24 mouse cellular contexts compared by ENCODE assay signal in the genomic region with DNA sequence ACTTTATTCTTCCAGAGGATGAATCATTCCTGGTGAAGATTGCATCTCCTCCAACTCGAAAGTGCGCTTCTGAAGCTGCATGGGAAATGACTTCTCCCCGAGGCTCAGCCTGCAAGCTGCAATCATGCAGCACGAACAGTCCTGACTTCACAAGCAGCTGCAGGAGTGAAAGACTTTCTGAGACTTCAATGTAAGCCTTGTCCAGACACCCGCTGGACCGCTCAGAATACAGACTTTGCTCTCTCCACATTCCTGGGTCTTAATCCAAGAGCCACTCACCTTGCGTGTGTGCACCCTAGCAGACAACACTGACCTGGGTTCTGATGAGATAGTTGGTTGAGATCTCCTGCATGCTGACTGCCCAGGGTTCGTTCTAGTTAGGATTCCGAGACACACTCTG. TPM values are rescaled to one million over a fixed set of nuclear protein-coding genes. Genes with fewer than 3 reads are reported as not detected.
DNase-seq lines count a peak whose midpoint lies in the region; ATAC-seq lines count a peak whose summit lies in the region.
"Had no signal": no experiment of that assay in that cellular context is flagged by ENCODE, and none has a peak within 500 bp of the region (broad histone marks: within the 10 kb centered on the region; RNA-seq: fewer than 3 reads in every experiment).

No protein-coding gene starts in this region.

- no peak for DNase-seq in embryonic facial prominence, embryonic 10.5 days (ENCODE audit: low spot score)
- peak; percentile 27 for DNase-seq in neural tube, embryonic 10.5 days (ENCODE audit: extremely low spot score, low spot score)
- DNase-seq in limb, embryonic 10.5 days (ENCODE audit: low spot score) = peak; percentile 29
- no peak for DNase-seq in cerebellum, postnatal 4 days (ENCODE audit: low spot score in 2 of 2)
- DNase-seq in kidney, adult 18-20 months = no peak
- DNase-seq in cerebellum, postnatal 14 days = no peak
- DNase-seq: adrenal gland, postnatal 14 days; cerebellum, adult 11 months; cerebellum, postnatal 25 days; kidney, postnatal 36 days; layer of hippocampus, adult 9-11 months; liver, embryonic 13.5 days; lung, embryonic 14.5 days; right cerebral cortex, postnatal 25 days; thymus, postnatal 4 days had no signal

- no peak overlapping the region for H3K9ac ChIP-seq in embryonic facial prominence, embryonic 13.5 days
- H3K9ac ChIP-seq in neural tube, embryonic 15.5 days (replicated peaks) = no peak overlapping the region
- H3K9ac ChIP-seq: heart, embryonic 13.5 days; limb, embryonic 13.5 days; liver, embryonic 13.5 days; lung, embryonic 14.5 days had no signal

- WGBS in embryonic facial prominence, embryonic 13.5 days = 24% methylated on average over 9 of the region's 9 CpGs
- 23% methylated on average over 9 of the region's 9 CpGs for WGBS in embryonic facial prominence, embryonic 10.5 days
- 21% methylated on average over 9 of the region's 9 CpGs for WGBS in neural tube, embryonic 15.5 days
- 68% methylated on average over 9 of the region's 9 CpGs for WGBS in limb, embryonic 10.5 days

- ATAC-seq in embryonic facial prominence, embryonic 13.5 days (ENCODE audit: insufficient number of reproducible peaks, insufficient read depth, low FRiP score, low TSS enrichment, low read depth) = no peak
- ATAC-seq in neural tube, embryonic 15.5 days (ENCODE audit: low FRiP score) = no peak
- ATAC-seq: activated CD4-positive, CD25-positive, alpha-beta regulatory T cell, adult 4 months had no signal

- no peak overlapping the region for H3K4me3 ChIP-seq in embryonic facial prominence, embryonic 13.5 days
- H3K4me3 ChIP-seq in embryonic facial prominence, embryonic 10.5 days = no peak overlapping the region
- no peak overlapping the region for H3K4me3 ChIP-seq in neural tube, embryonic 15.5 days (replicated peaks)
- H3K4me3 ChIP-seq in limb, embryonic 10.5 days = no peak overlapping the region
- H3K4me3 ChIP-seq: heart, embryonic 13.5 days; limb, embryonic 13.5 days; liver, embryonic 13.5 days had no signal

- H3K9me3 ChIP-seq in embryonic facial prominence, embryonic 13.5 days = no peaks in the 10 kb centered on the region
- H3K9me3 ChIP-seq in embryonic facial prominence, embryonic 10.5 days = no peaks in the 10 kb centered on the region
- no peaks in the 10 kb centered on the region for H3K9me3 ChIP-seq in neural tube, embryonic 15.5 days (replicated peaks)
- no peaks in the 10 kb centered on the region for H3K9me3 ChIP-seq in limb, embryonic 10.5 days (replicated peaks)
- H3K9me3 ChIP-seq: G1E; heart, embryonic 13.5 days; limb, embryonic 13.5 days; liver, embryonic 13.5 days had no signal

- peaks cover 11% of the 10 kb centered on the region for H3K36me3 ChIP-seq in embryonic facial prominence, embryonic 13.5 days
- no peaks in the 10 kb centered on the region for H3K36me3 ChIP-seq in embryonic facial prominence, embryonic 10.5 days (replicated peaks)
- no peaks in the 10 kb centered on the region for H3K36me3 ChIP-seq in neural tube, embryonic 15.5 days
- H3K36me3 ChIP-seq in limb, embryonic 10.5 days = no peaks in the 10 kb centered on the region
- H3K36me3 ChIP-seq: heart, embryonic 13.5 days; limb, embryonic 13.5 days; liver, embryonic 13.5 days had no signal

- peaks cover 67% of the 10 kb centered on the region for H3K4me1 ChIP-seq in embryonic facial prominence, embryonic 13.5 days
- H3K4me1 ChIP-seq in embryonic facial prominence, embryonic 10.5 days = peaks cover 67% of the 10 kb centered on the region
- H3K4me1 ChIP-seq in neural tube, embryonic 15.5 days = no peaks in the 10 kb centered on the region
- peaks cover 33% of the 10 kb centered on the region for H3K4me1 ChIP-seq in limb, embryonic 10.5 days
- H3K4me1 ChIP-seq: heart, embryonic 13.5 days; liver, embryonic 13.5 days had no signal

- H3K27ac ChIP-seq in embryonic facial prominence, embryonic 13.5 days = peak overlapping the region; percentile 44
- no peak overlapping the region for H3K27ac ChIP-seq in embryonic facial prominence, embryonic 10.5 days (replicated peaks)
- no peak overlapping the region for H3K27ac ChIP-seq in neural tube, embryonic 15.5 days (replicated peaks)
- H3K27ac ChIP-seq in limb, embryonic 10.5 days = no peak overlapping the region
- H3K27ac ChIP-seq: heart, embryonic 13.5 days; limb, embryonic 13.5 days; liver, embryonic 13.5 days; macrophage had no signal

- H3K4me2 ChIP-seq in embryonic facial prominence, embryonic 13.5 days = peak overlapping the region; percentile 32
- no peak overlapping the region for H3K4me2 ChIP-seq in neural tube, embryonic 15.5 days
- H3K4me2 ChIP-seq: heart, embryonic 13.5 days; limb, embryonic 13.5 days; liver, embryonic 13.5 days; lung, embryonic 14.5 days had no signal

- peaks cover 11% of the 10 kb centered on the region for H3K27me3 ChIP-seq in embryonic facial prominence, embryonic 13.5 days
- peaks cover 91% of the 10 kb centered on the region for H3K27me3 ChIP-seq in embryonic facial prominence, embryonic 10.5 days (replicated peaks; ENCODE audit: low read depth, poor library complexity, severe bottlenecking)
- H3K27me3 ChIP-seq in neural tube, embryonic 15.5 days (replicated peaks) = peaks cover 60% of the 10 kb centered on the region
- peaks cover 82% of the 10 kb centered on the region for H3K27me3 ChIP-seq in limb, embryonic 10.5 days (ENCODE audit: low read depth, poor library complexity, severe bottlenecking)

RNA-seq across cellular contexts. Expression of a gene that starts 26.2 kb away (rescaled TPM):
- 79.9 and 82.3 TPM in 2 replicates for polyA plus RNA-seq in embryonic facial prominence, embryonic 13.5 days (2015; fragmentation: Nextera tagmentation; extraction: Ambion mirVana)
- polyA plus RNA-seq in embryonic facial prominence, embryonic 10.5 days (2016; fragmentation: Nextera tagmentation; extraction: Ambion mirVana) = 16.6 and 17.7 TPM in 2 replicates
- 2.5 and 3.4 TPM in 2 replicates for polyA plus RNA-seq in neural tube, embryonic 15.5 days (2015; fragmentation: Nextera tagmentation; extraction: Ambion mirVana)
- polyA plus RNA-seq in limb, embryonic 10.5 days (2016; fragmentation: Nextera tagmentation; extraction: Ambion mirVana) = 11.5 and 12.6 TPM in 2 replicates
- polyA plus RNA-seq: intestine, embryonic 14.5 days; lung, embryonic 14.5 days; macrophage; stomach, embryonic 14.5 days had no signal

Comparison
In these comparisons a context has a peak if more than half of its experiments do, and no peak if none do; other contexts are left out.
1. DNase-seq: peak in neural tube, embryonic 10.5 days (single experiment) and limb, embryonic 10.5 days (single experiment); none in embryonic facial prominence, embryonic 10.5 days (single experiment), cerebellum, postnatal 4 days (0 of 2), kidney, adult 18-20 months (single experiment) and cerebellum, postnatal 14 days (0 of 2).